Mouse (Mus musculus) MEL (cell line): ENCODE data around the gene Itgb6. TPM values are rescaled to one million over a fixed set of nuclear protein-coding genes. Genes with fewer than 3 reads are reported as not detected.

Experiments used
- DNase-seq: peaks from one replicate; pipeline ENCODE4 v3.0.0; 2011; ENCODE audit warnings: low read depth, low spot score
- H3K27ac ChIP-seq: 2 replicates; pipeline ENCODE4 v1.5.1; 2012; ENCODE audit warnings: low read depth, mild to moderate bottlenecking, control low read depth, low read length, moderate library complexity; ENCODE audit not compliant: control insufficient read depth
- H3K27me3 ChIP-seq, 2 experiments: fragments of 150-350 bp in 1 of 2; sonication (generic) in 1 of 2; 2 replicates each; pipeline ENCODE4 v1.6.1; 2012; ENCODE audit warnings: low read length in 2 of 2, mild to moderate bottlenecking in 2 of 2, improper control_type of control experiment in 1 of 2, moderate library complexity in 1 of 2; ENCODE audit not compliant: insufficient read depth in 2 of 2, control insufficient read depth in 1 of 2
- H3K36me3 ChIP-seq, 2 experiments: 2 replicates each; pipeline ENCODE4 v1.6.1; 2012 to 2014; ENCODE audit warnings: low read length in 2 of 2, improper control_type of control experiment in 1 of 2, inconsistent platforms in 1 of 2, mild to moderate bottlenecking in 1 of 2; ENCODE audit not compliant: insufficient read depth in 2 of 2, control insufficient read depth in 1 of 2
- H3K4me1 ChIP-seq, 2 experiments: fragments of 150-350 bp in 1 of 2; sonication (generic) in 1 of 2; 2 replicates each; pipeline ENCODE4 v1.6.1; 2012; ENCODE audit warnings: low read length in 2 of 2, improper control_type of control experiment in 1 of 2, mild to moderate bottlenecking in 1 of 2; ENCODE audit not compliant: insufficient read depth in 2 of 2, control insufficient read depth in 1 of 2
- H3K4me3 ChIP-seq, 2 experiments: fragments of 150-350 bp in 1 of 2; sonication (generic) in 1 of 2; 2 replicates each; pipeline ENCODE4 v1.5.1; 2012; ENCODE audit warnings: low read depth in 2 of 2, low read length in 2 of 2, mild to moderate bottlenecking in 2 of 2, moderate library complexity in 2 of 2, control low read depth in 1 of 2, improper control_type of control experiment in 1 of 2; ENCODE audit not compliant: control insufficient read depth in 1 of 2, insufficient read depth in 1 of 2
- H3K79me2 ChIP-seq: 2 replicates; pipeline ENCODE4 v1.6.1; 2012; ENCODE audit warnings: mild to moderate bottlenecking, low read length, moderate library complexity; ENCODE audit not compliant: control insufficient read depth, poor library complexity, insufficient read depth
- H3K9ac ChIP-seq: 2 replicates; pipeline ENCODE4 v1.6.1; 2012; ENCODE audit warnings: low read depth, mild to moderate bottlenecking, control low read depth, low read length, moderate library complexity; ENCODE audit not compliant: control insufficient read depth, poor library complexity, severe bottlenecking
- H3K9me3 ChIP-seq: fragments of 150-350 bp; sonication (generic); replicated peaks from 2 replicates; pipeline ENCODE4 v1.6.1; 2012; ENCODE audit warnings: mild to moderate bottlenecking, low read length, improper control_type of control experiment, moderate library complexity; ENCODE audit not compliant: insufficient read depth
- CHD1 ChIP-seq: IDR thresholded peaks from 2 replicates; pipeline ENCODE4 v1.6.1; 2012; ENCODE audit warnings: low read depth, mild to moderate bottlenecking, inconsistent platforms, low read length, improper control_type of control experiment
- CTCF ChIP-seq, 3 experiments: IDR thresholded peaks in 2 of 3; conservative IDR thresholded peaks in 1 of 3; 2 replicates each; pipeline ENCODE4 v1.5.1; 2011 to 2012; ENCODE audit warnings: low read length in 3 of 3, low read depth in 2 of 3, mild to moderate bottlenecking in 2 of 3, improper control_type of control experiment in 1 of 3, inconsistent platforms in 1 of 3, mixed read lengths in 1 of 3, moderate library complexity in 1 of 3; ENCODE audit not compliant: control insufficient read depth in 1 of 3, insufficient read depth in 1 of 3, poor library complexity in 1 of 3, severe bottlenecking in 1 of 3
- E2F4 ChIP-seq: IDR thresholded peaks from 2 replicates; pipeline ENCODE4 v1.6.1; 2011; ENCODE audit warnings: low read depth, low read length, improper control_type of control experiment, borderline replicate concordance
- EP300 ChIP-seq, 2 experiments: IDR thresholded peaks; 2 replicates each; pipeline ENCODE4 v1.6.1; 2011; ENCODE audit warnings: improper control_type of control experiment in 2 of 2, low read length in 2 of 2, low read depth in 1 of 2, mild to moderate bottlenecking in 1 of 2
- HCFC1 ChIP-seq: IDR thresholded peaks from 2 replicates; pipeline ENCODE4 v1.6.1; 2012; ENCODE audit warnings: low read depth, mild to moderate bottlenecking, inconsistent platforms, low read length, improper control_type of control experiment, moderate library complexity
- JUND ChIP-seq: IDR thresholded peaks from 2 replicates; pipeline ENCODE4 v1.6.1; 2011; ENCODE audit warnings: low read depth, mild to moderate bottlenecking, improper control_type of control experiment, low read length
- KAT2A ChIP-seq: conservative IDR thresholded peaks from 2 replicates; pipeline ENCODE4 v1.6.1; 2012; ENCODE audit warnings: low read depth, low read length, improper control_type of control experiment, inconsistent platforms
- MAFK ChIP-seq: IDR thresholded peaks from 2 replicates; pipeline ENCODE4 v1.6.1; 2011; ENCODE audit warnings: low read depth, mild to moderate bottlenecking, low read length, improper control_type of control experiment, borderline replicate concordance
- MXI1 ChIP-seq: IDR thresholded peaks from 2 replicates; pipeline ENCODE4 v1.6.1; 2011; ENCODE audit warnings: mild to moderate bottlenecking, low read depth, low read length, improper control_type of control experiment
- MYB ChIP-seq: IDR thresholded peaks from 2 replicates; pipeline ENCODE4 v1.6.1; 2011; ENCODE audit warnings: mild to moderate bottlenecking, low read depth, low read length, improper control_type of control experiment
- MYC ChIP-seq: IDR thresholded peaks from 2 replicates; pipeline ENCODE4 v1.6.1; 2011; ENCODE audit warnings: low read depth, mild to moderate bottlenecking, low read length, improper control_type of control experiment, moderate library complexity
- POLR2A ChIP-seq, 2 experiments: IDR thresholded peaks; 2 replicates each; pipeline ENCODE4 v1.6.1; 2011 to 2012; ENCODE audit warnings: low read length in 2 of 2, mild to moderate bottlenecking in 2 of 2, control low read depth in 1 of 2, improper control_type of control experiment in 1 of 2, low read depth in 1 of 2, moderate library complexity in 1 of 2; ENCODE audit not compliant: control insufficient read depth in 1 of 2, insufficient read depth in 1 of 2, poor library complexity in 1 of 2
- POLR2AphosphoS2 ChIP-seq: IDR thresholded peaks from 2 replicates; pipeline ENCODE4 v1.6.1; 2011; ENCODE audit warnings: low read length, improper control_type of control experiment
- POLR2AphosphoS5 ChIP-seq: IDR thresholded peaks from 2 replicates; pipeline ENCODE4 v1.6.1; 2012; ENCODE audit warnings: low read depth, borderline replicate concordance, mild to moderate bottlenecking, inconsistent platforms, low read length, moderate library complexity, mixed read lengths
- RCOR1 ChIP-seq: IDR thresholded peaks from 2 replicates; pipeline ENCODE4 v1.6.1; 2012; ENCODE audit warnings: low read depth, mild to moderate bottlenecking, inconsistent platforms, low read length, improper control_type of control experiment
- TBP ChIP-seq: IDR thresholded peaks from 2 replicates; pipeline ENCODE4 v1.8.0; 2011; ENCODE audit warnings: low read depth, low read length, improper control_type of control experiment
- UBTF ChIP-seq: IDR thresholded peaks from 2 replicates; pipeline ENCODE4 v1.6.1; 2012; ENCODE audit warnings: low read depth, mild to moderate bottlenecking, inconsistent platforms, low read length, improper control_type of control experiment, moderate library complexity, borderline replicate concordance; ENCODE audit not compliant: insufficient read depth
- USF1 ChIP-seq: IDR thresholded peaks from 2 replicates; pipeline ENCODE4 v1.6.1; 2014; ENCODE audit warnings: low read depth, mild to moderate bottlenecking, inconsistent platforms, low read length, improper control_type of control experiment, moderate library complexity
- USF2 ChIP-seq, 2 experiments: IDR thresholded peaks; 2 replicates each; pipeline ENCODE4 v1.6.1; 2011 to 2012; ENCODE audit warnings: improper control_type of control experiment in 2 of 2, low read length in 2 of 2, borderline replicate concordance in 1 of 2, inconsistent platforms in 1 of 2, low read depth in 1 of 2, mild to moderate bottlenecking in 1 of 2; ENCODE audit not compliant: insufficient read depth in 1 of 2
- ZMIZ1 ChIP-seq: IDR thresholded peaks from 2 replicates; pipeline ENCODE4 v1.6.1; 2012; ENCODE audit warnings: low read depth, mild to moderate bottlenecking, inconsistent platforms, low read length, improper control_type of control experiment, moderate library complexity
- ZNF384 ChIP-seq: IDR thresholded peaks from 2 replicates; pipeline ENCODE4 v1.6.1; 2012; ENCODE audit warnings: low read depth, mild to moderate bottlenecking, inconsistent platforms, low read length, improper control_type of control experiment
- polyA plus RNA-seq, 2 experiments: library from polyadenylated mRNA; stranded (reverse) in 1 of 2; unstranded in 1 of 2; fragments of >175 nt in 1 of 2; fragments of >200 nt in 1 of 2; gene quantifications; 2 replicates each; pipeline versions ENCODE4 v1.2.1 to v1.2.4; 2012; ENCODE audit warnings: low replicate concordance in 2 of 2, low read depth in 1 of 2; ENCODE audit not compliant: insufficient read length in 2 of 2, insufficient read depth in 1 of 2, missing spikeins in 1 of 2
- total RNA-seq: library from RNA; depleted of rRNA; stranded (reverse); fragments of 300-350 nt; gene quantifications from 2 replicates; pipeline ENCODE4 v1.2.3, GENCODE M21; 2012; rRNA removed

The Itgb6 gene
- total RNA-seq: not detected in 2 replicates
- not detected for polyA plus RNA-seq

DNA sequence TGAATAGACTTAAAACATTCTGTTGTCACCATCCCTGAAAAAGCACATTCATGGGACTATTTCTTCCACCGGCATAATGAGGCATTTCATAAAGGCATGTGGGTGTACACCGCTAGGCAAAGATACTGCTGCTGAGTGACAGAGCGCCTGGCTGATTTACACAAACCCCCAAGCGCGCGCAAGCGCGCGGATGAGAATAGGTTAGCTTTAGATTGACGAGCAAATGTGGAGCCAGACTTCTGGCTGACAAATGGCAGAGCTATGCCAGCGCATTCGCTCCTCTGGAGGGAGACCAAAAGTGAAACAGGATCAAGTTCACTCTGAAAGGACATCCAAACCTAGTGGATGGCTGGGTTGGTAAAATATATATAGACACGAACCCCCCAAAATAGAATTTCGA lies at the start of gene Itgb6:
TSS of gene Itgb6 (minus strand) at position 130 of the 400 bp plus-strand sequence.
- Histone ChIP-seq H3K79me2 (no peaks in the 10 kb centered on the region), H3K4me3 (no peak within 1 kb of the TSS), H3K36me3 (no peaks in the 10 kb centered on the region), H3K27me3 (no peaks in the 10 kb centered on the region), H3K27ac (no peak within 1 kb of the TSS), H3K4me1 (no peaks in the 10 kb centered on the region), H3K9me3 (no peaks in the 10 kb centered on the region), H3K9ac (no peak within 1 kb of the TSS)
- TF ChIP-seq ZNF384: no peak
- DNase-seq: no peak

DNA sequence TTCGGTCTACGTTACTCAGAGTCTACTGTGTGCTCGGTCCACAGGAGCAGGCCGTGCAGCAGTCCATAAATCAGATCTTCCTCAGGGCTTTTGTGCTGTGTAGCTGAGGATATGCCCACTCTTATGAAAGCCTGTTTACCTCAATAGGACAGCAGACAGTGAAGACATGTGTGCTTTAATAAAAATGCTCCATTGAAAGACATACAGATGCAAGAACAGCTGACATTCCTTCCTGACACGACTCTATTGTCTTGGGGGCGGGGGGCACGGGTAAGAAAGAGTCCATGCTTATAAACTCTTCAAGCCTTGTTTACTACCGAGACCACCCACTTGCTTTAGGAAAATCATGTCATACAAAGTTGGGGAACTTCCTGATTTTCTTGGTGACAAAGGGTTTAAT lies 44.0 kb upstream of the Itgb6 start:
- no peaks in the 10 kb centered on the region for H3K36me3 ChIP-seq
- no peak overlapping the region for H3K27ac ChIP-seq
- H3K4me3 ChIP-seq: no peak overlapping the region
- no peaks in the 10 kb centered on the region for H3K79me2 ChIP-seq
- H3K9ac ChIP-seq: no peak overlapping the region
- TF ChIP-seq USF2 (IDR thresholded peaks at IDR 0.05; ENCODE audit: borderline replicate concordance in 1 of 2, insufficient read depth in 1 of 2, low read depth in 1 of 2, low read length in 2 of 2) (no peak), TBP (no peak), JUND (no peak)
- TF ChIP-seq, all 39 proteins: peak for 0
- H3K4me1 ChIP-seq: no peaks in the 10 kb centered on the region
- no peak for DNase-seq
- no peaks in the 10 kb centered on the region for H3K9me3 ChIP-seq
- H3K27me3 ChIP-seq: no peaks in the 10 kb centered on the region

DNA sequence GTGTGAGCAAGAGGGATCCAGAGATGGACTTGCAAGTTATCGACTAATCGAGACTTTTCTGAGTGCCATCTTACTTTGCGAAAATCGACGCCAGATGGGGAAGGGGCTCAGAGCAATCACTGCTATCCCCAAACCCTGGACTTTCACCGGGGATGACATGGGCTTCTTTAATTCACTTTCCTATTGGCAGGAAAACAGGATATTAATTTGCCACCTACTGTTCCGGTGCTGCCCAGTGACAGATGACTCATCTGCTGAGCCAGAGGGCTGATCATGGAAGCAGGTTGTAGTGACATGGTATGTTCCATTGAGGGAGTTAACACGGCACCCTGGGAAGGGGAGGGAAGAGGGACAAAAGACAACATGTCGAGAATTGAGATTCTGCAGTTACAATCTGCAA lies 33.8 kb upstream of the Itgb6 start:
- Histone ChIP-seq H3K79me2 (no peaks in the 10 kb centered on the region), H3K4me1 (no peaks in the 10 kb centered on the region), H3K27me3 (no peaks in the 10 kb centered on the region), H3K36me3 (no peaks in the 10 kb centered on the region; a peak in 1 of 4 replicates), H3K4me3 (no peak overlapping the region), H3K27ac (no peak overlapping the region), H3K9ac (no peak overlapping the region), H3K9me3 (no peaks in the 10 kb centered on the region)
- TF ChIP-seq E2F4 (no peak), USF1 (no peak)
- no peak for DNase-seq

DNA sequence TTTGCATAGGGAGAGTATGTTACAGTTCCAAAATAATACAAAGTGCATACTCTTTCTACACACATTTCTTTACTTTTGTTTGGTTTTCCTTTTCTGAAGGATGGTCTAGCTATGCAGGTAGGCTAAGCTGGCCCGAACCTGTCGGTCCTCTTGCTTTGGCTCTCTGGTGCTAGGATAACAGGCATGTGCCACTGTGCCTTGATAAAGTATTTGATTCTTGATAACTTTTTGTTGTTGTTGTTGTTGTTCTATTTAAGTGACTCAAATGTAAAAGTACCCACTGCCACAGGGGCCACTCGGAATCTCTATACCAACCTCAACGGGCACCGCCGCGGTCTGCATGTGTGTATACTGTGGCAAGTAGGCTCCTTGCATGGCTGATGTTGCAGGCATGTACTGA lies 32.7 kb upstream of the Itgb6 start:
- H3K27me3 ChIP-seq: no peaks in the 10 kb centered on the region
- H3K9me3 ChIP-seq: no peaks in the 10 kb centered on the region
- no peak overlapping the region for H3K27ac ChIP-seq
- no peaks in the 10 kb centered on the region for H3K4me1 ChIP-seq
- H3K36me3 ChIP-seq: no peaks in the 10 kb centered on the region; a peak in 1 of 4 replicates
- no peak for DNase-seq
- TF ChIP-seq MYB (no peak), MXI1 (no peak), KAT2A (no peak), HCFC1 (no peak), POLR2AphosphoS2 (no peak), UBTF (no peak), POLR2A (IDR thresholded peaks at IDR 0.05; ENCODE audit: control insufficient read depth in 1 of 2, insufficient read depth in 1 of 2, low read depth in 1 of 2, low read length in 2 of 2, poor library complexity in 1 of 2) (no peak), RCOR1 (no peak), ZMIZ1 (no peak), EP300 (IDR thresholded peaks at IDR 0.05; ENCODE audit: low read depth in 1 of 2, low read length in 2 of 2) (no peak), CHD1 (no peak), CTCF (IDR thresholded peaks at IDR 0.05 in 2 of 3, conservative IDR thresholded peaks at IDR 0.05 in 1 of 3; ENCODE audit: control insufficient read depth in 1 of 3, insufficient read depth in 1 of 3, low read depth in 2 of 3, low read length in 3 of 3, poor library complexity in 1 of 3, severe bottlenecking in 1 of 3) (no peak), POLR2AphosphoS5 (no peak), MYC (no peak), MAFK (no peak)
- H3K9ac ChIP-seq: no peak overlapping the region
- H3K4me3 ChIP-seq: no peak overlapping the region
- no peaks in the 10 kb centered on the region for H3K79me2 ChIP-seq
